Mouse (Mus musculus) C3H10T1/2 (cell line): Measurements from ENCODE around the gene Gm45799. TPM values are rescaled to one million over a fixed set of nuclear protein-coding genes. Genes with fewer than 3 reads are reported as not detected.

ENCODE experiments used
- polyA plus RNA-seq, 2 experiments: library from polyadenylated mRNA; unstranded; fragments of >200 nt; fragmentation: generic; extraction: Trizol; gene quantifications; one replicate each; pipeline ENCODE4 v1.2.1; 2012; ENCODE audit warnings: missing spikeins in 2 of 2

Gene Gm45799
- polyA plus RNA-seq = 10 to 100 TPM; 52.9 to 60.4 TPM

GRCm38 (mm10) chr7:105640233-105640893 lies at the start of gene Gm45799, which contains the start of gene Arfip2:
Gene Gm45799 (plus strand): TSS chr7:105640552.
Gene Arfip2 (minus strand): TSS chr7:105640416.

GRCm38 (mm10) chr7:105633127-105633800 lies 7.1 kb upstream of the Gm45799 start, which contains the start of gene Trim3:
Gene Trim3 (minus strand): TSS chr7:105633571.

GRCm38 (mm10) chr7:105639756-105640155 lies 596 bp upstream of the Gm45799 start, which contains the start of gene Timm10b:
Gene Timm10b (plus strand): TSS chr7:105640056.

DNA sequence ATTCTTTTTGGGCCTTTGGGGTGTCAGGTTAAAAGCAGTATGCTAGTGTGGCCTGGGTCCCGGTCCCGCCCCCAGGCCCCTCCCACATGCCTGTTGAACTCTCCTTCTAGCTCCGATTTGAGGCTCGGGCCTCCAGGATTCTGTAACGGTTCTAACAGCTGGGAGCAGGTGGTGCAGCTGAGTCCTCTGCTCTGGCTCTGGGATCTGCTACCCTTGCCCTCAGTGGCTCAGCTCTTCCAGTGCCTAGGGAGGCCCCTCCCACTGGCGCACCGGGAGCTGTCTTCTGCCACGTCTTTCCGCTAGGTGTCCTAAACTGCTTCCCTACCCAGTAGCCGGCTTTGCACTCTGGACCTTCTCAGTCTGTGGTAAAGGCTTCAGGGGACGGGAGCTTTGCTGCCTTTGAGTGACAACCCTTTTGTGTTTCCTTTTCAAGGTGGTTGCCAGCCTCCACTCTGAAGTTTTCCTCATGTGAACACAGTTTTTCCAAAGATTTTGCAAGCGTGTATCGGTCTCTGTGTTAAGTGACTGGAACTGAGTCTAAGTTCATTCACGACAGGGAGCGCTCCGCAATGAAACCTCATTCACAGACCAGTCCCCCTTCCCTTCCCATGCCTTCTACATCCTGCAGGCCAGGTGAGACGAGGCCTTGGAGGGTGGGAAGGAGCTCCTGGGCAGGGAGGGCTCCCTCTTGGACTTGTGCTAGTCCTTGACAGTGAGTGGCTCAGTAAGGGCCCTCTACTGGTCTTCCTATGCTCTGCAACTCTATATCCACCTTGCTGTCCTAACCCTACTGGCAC lies 10.5 kb downstream of the Gm45799 start, which contains the start of gene Dnhd1:
TSS of gene Dnhd1 (plus strand) at position 189 of the 797 bp plus-strand sequence.

Other genes starting within 250 kb of the Gm45799 start
- 10 to 100 TPM; 11.6 to 17.4 TPM for gene Fam160a2, start 240.5 kb upstream of the Gm45799 start, polyA plus RNA-seq
- under 1 TPM in 1 of 2 experiments, not detected in 1; 0.01 TPM for gene Cnga4, start 236.0 kb upstream of the Gm45799 start, polyA plus RNA-seq
- gene Cckbr, start 214.8 kb upstream of the Gm45799 start, polyA plus RNA-seq = under 1 TPM in 1 of 2 experiments, not detected in 1; 0.02 TPM
- 100 to 1,000 TPM; 166 to 272 TPM for gene Cavin3, start 158.3 kb upstream of the Gm45799 start, polyA plus RNA-seq
- gene Smpd1, start 86.2 kb upstream of the Gm45799 start, polyA plus RNA-seq = 10 to 100 TPM; 32.0 to 79.2 TPM
- gene Apbb1, start 58.9 kb upstream of the Gm45799 start, polyA plus RNA-seq = 10 to 100 TPM; 28.1 to 45.2 TPM
- gene Hpx, start 40.4 kb upstream of the Gm45799 start, polyA plus RNA-seq = 1 to 10 TPM in 1 of 2 experiments, under 1 TPM in 1; 0.11 to 1.8 TPM
- 10 to 100 TPM; 18.4 to 39.5 TPM for gene Trim3, start 7.0 kb upstream of the Gm45799 start, polyA plus RNA-seq
- gene Timm10b, start 496 bp upstream of the Gm45799 start, polyA plus RNA-seq = 100 to 1,000 TPM; 161 to 212 TPM
- 10 to 100 TPM; 43.3 to 46.2 TPM for gene Arfip2, start 136 bp upstream of the Gm45799 start, polyA plus RNA-seq
- gene Dnhd1, start 10.3 kb downstream of the Gm45799 start, polyA plus RNA-seq = 1 to 10 TPM in 1 of 2 experiments, under 1 TPM in 1; 0.27 to 3.4 TPM
- 100 to 1,000 TPM; 185 to 199 TPM for gene Ilk, start 96.0 kb downstream of the Gm45799 start, polyA plus RNA-seq
- gene Rrp8, start 96.8 kb downstream of the Gm45799 start, polyA plus RNA-seq = 10 to 100 TPM; 13.0 to 19.8 TPM
- gene Taf10, start 103.8 kb downstream of the Gm45799 start, polyA plus RNA-seq = 100 to 1,000 TPM; 243 to 661 TPM
- 10 to 100 TPM in 1 of 2 experiments, 1 to 10 TPM in 1; 7.0 to 47.4 TPM for gene Tpp1, start 111.7 kb downstream of the Gm45799 start, polyA plus RNA-seq
- under 1 TPM; 0.05 to 0.97 TPM for gene Dchs1, start 147.1 kb downstream of the Gm45799 start, polyA plus RNA-seq
- 100 to 1,000 TPM; 396 to 429 TPM for gene Mrpl17, start 170.5 kb downstream of the Gm45799 start, polyA plus RNA-seq